9 mouse cellular contexts compared by ENCODE assay signal in genomic region chrX:93289076-93289475, GRCm38 (mm10). TPM values are rescaled to one million over a fixed set of nuclear protein-coding genes. Genes with fewer than 3 reads are reported as not detected.
DNase-seq lines count a peak whose midpoint lies in the region; ATAC-seq and TF ChIP-seq lines count a peak whose summit lies in the region.
"Had no signal": no experiment of that assay in that cellular context is flagged by ENCODE, and none has a peak within 500 bp of the region (broad histone marks: within the 10 kb centered on the region; RNA-seq: fewer than 3 reads in every experiment).

No protein-coding gene starts in this region.

- H3K4me3 ChIP-seq in left cerebral cortex, adult 2 months, result peak overlapping the region; percentile 31
- H3K4me3 ChIP-seq in embryonic facial prominence, embryonic 14.5 days (ENCODE audit: low read depth, low read length), result peak overlapping the region; percentile 37
- peak overlapping the region; percentile 29 for H3K4me3 ChIP-seq in intestine, embryonic 15.5 days (replicated peaks)
- peak overlapping the region; percentile 32 for H3K4me3 ChIP-seq in neural tube, embryonic 12.5 days

- H3K9me3 ChIP-seq in embryonic facial prominence, embryonic 14.5 days (ENCODE audit: control insufficient read depth, low read length), result no peaks in the 10 kb centered on the region
- H3K9me3 ChIP-seq in intestine, embryonic 15.5 days, result no peaks in the 10 kb centered on the region
- H3K9me3 ChIP-seq in neural tube, embryonic 12.5 days, result no peaks in the 10 kb centered on the region

- DNase-seq in left cerebral cortex, adult 2 months (ENCODE audit: extremely low spot score in 1 of 2, low spot score in 2 of 2), result no peak
- no peak for DNase-seq in left cerebral cortex, postnatal 4 days
- no peak for DNase-seq in embryonic facial prominence, embryonic 14.5 days (ENCODE audit: low spot score)
- no peak for DNase-seq in MN1 (ENCODE audit: low spot score)
- no peak for DNase-seq in gastrocnemius, postnatal 10 days
- no peak for DNase-seq in cerebellum, adult 9-11 months

- peak overlapping the region; percentile 54 for H3K4me2 ChIP-seq in embryonic facial prominence, embryonic 14.5 days (ENCODE audit: low read depth, low read length)
- H3K4me2 ChIP-seq in intestine, embryonic 15.5 days (replicated peaks), result peak overlapping the region; percentile 58
- H3K4me2 ChIP-seq in neural tube, embryonic 12.5 days (replicated peaks), result peak overlapping the region; percentile 58

- H3K4me1 ChIP-seq in embryonic facial prominence, embryonic 14.5 days (ENCODE audit: control insufficient read depth, insufficient read depth, low read length), result no peaks in the 10 kb centered on the region
- H3K4me1 ChIP-seq in intestine, embryonic 15.5 days (replicated peaks), result 0 out of 2 replicates have a peak, but pooled peaks cover 5% of the 10 kb centered on the region
- peaks cover 6% of the 10 kb centered on the region; the same call in 1 of the 2 replicates for H3K4me1 ChIP-seq in neural tube, embryonic 12.5 days

- no peak for TF ChIP-seq CTCF in left cerebral cortex, adult 2 months (IDR thresholded peaks at IDR 0.05)

- no peak overlapping the region for H3K27ac ChIP-seq in left cerebral cortex, adult 2 months
- no peak overlapping the region for H3K27ac ChIP-seq in embryonic facial prominence, embryonic 14.5 days (replicated peaks; ENCODE audit: low read depth, low read length)
- no peak overlapping the region for H3K27ac ChIP-seq in intestine, embryonic 15.5 days
- no peak overlapping the region for H3K27ac ChIP-seq in neural tube, embryonic 12.5 days

- H3K9ac ChIP-seq in embryonic facial prominence, embryonic 14.5 days (ENCODE audit: low read depth, low read length), result no peak overlapping the region
- H3K9ac ChIP-seq in intestine, embryonic 15.5 days, result no peak overlapping the region
- H3K9ac ChIP-seq in neural tube, embryonic 12.5 days, result no peak overlapping the region

- ATAC-seq in embryonic facial prominence, embryonic 14.5 days (ENCODE audit: low read depth), result no peak
- no peak for ATAC-seq in intestine, embryonic 15.5 days
- peak; percentile 33; the same call in 1 of the 2 replicates for ATAC-seq in neural tube, embryonic 12.5 days (ENCODE audit: low FRiP score, low read depth)
- ATAC-seq: inflammation-experienced regulatory T-cells, adult 6 months had no signal

- peaks cover 97% of the 10 kb centered on the region for H3K27me3 ChIP-seq in embryonic facial prominence, embryonic 14.5 days (replicated peaks; ENCODE audit: control insufficient read depth, insufficient read depth, low read length)
- H3K27me3 ChIP-seq in intestine, embryonic 15.5 days (replicated peaks), result peaks cover 73% of the 10 kb centered on the region
- H3K27me3 ChIP-seq in neural tube, embryonic 12.5 days (replicated peaks), result peaks cover 77% of the 10 kb centered on the region

- H3K36me3 ChIP-seq in embryonic facial prominence, embryonic 14.5 days (ENCODE audit: control insufficient read depth, insufficient read depth, low read length), result no peaks in the 10 kb centered on the region
- no peaks in the 10 kb centered on the region for H3K36me3 ChIP-seq in intestine, embryonic 15.5 days
- no peaks in the 10 kb centered on the region for H3K36me3 ChIP-seq in neural tube, embryonic 12.5 days

- 23% methylated on average over 13 of the region's 37 CpGs for WGBS in embryonic facial prominence, embryonic 14.5 days
- 18% methylated on average over 37 of the region's 37 CpGs for WGBS in intestine, embryonic 15.5 days
- 12% methylated on average over 34 of the region's 37 CpGs for WGBS in neural tube, embryonic 12.5 days

- intact Hi-C loops in left cerebral cortex, adult 2 months (cut with DNase I), result loop anchor here (10.0 kb wide), 1 partner anchor 386 kb away; no protein-coding TSS in a partner anchor
- intact Hi-C loops in left cerebral cortex, postnatal 4 days (cut with DNase I), result loop anchor here (5.0 kb wide), 1 partner anchor 178 kb away; no protein-coding TSS in a partner anchor

RNA-seq across cellular contexts. Expression of gene Arx, which starts 2.8 kb away (rescaled TPM):
- 10 to 100 TPM; 19.7 to 20.9 TPM for total RNA-seq in left cerebral cortex, adult 2 months (2021)
- total RNA-seq in left cerebral cortex, postnatal 4 days (2021), result 10 to 100 TPM; 46.9 to 47.5 TPM
- polyA plus RNA-seq in embryonic facial prominence, embryonic 14.5 days (2014; fragmentation: Nextera tagmentation; extraction: Ambion mirVana), result 0.87 and 1.3 TPM in 2 replicates
- polyA plus RNA-seq in intestine, embryonic 15.5 days (2015; fragmentation: Nextera tagmentation; extraction: Ambion mirVana), result 0.53 and 0.63 TPM in 2 replicates
- polyA plus RNA-seq in neural tube, embryonic 12.5 days (2016; fragmentation: Nextera tagmentation; extraction: Ambion mirVana), result 1.8 and 2.9 TPM in 2 replicates
- total RNA-seq in gastrocnemius, postnatal 10 days (2021), result under 1 TPM; 0.66 to 0.75 TPM
- polyA plus RNA-seq: inflammation-experienced regulatory T-cells, adult 6 months had no signal

Comparison
In these comparisons a context has a peak if more than half of its experiments do, and no peak if none do; other contexts are left out.
1. RNA of gene Arx, which starts 2.8 kb away (total RNA-seq): 46.9 to 47.5 TPM in left cerebral cortex, postnatal 4 days and 19.7 to 20.9 TPM in left cerebral cortex, adult 2 months; 0.66 to 0.75 TPM in gastrocnemius, postnatal 10 days; every median in the first group is over 10 times any median in the second.
2. Peak in every context shown above with its lines, with median percentiles within 50 percentile points of each other: H3K4me3 ChIP-seq and H3K4me2 ChIP-seq.